Mouse (Mus musculus) CH12.LX (cell line): ENCODE measurements around the gene Ccdc28b. TPM values are rescaled to one million over a fixed set of nuclear protein-coding genes. Genes with fewer than 3 reads are reported as not detected.

Experiments
- DNase-seq: peaks from one replicate; pipeline ENCODE4 v3.0.0-alpha.2; 2013; ENCODE audit errors: extremely low read depth
- H3K27ac ChIP-seq: 2 replicates; pipeline ENCODE4 v1.5.1; 2012; ENCODE audit warnings: low read depth, mild to moderate bottlenecking, control low read depth, moderate library complexity; ENCODE audit not compliant: insufficient read depth
- H3K27me3 ChIP-seq: replicated peaks from 2 replicates; pipeline ENCODE3; 2012; ENCODE audit warnings: inconsistent platforms
- H3K36me3 ChIP-seq, 2 experiments: replicated peaks in 1 of 2; 2 replicates each; pipeline versions ENCODE3 to v1.6.1; 2012; ENCODE audit warnings: inconsistent platforms in 1 of 2, low read length in 1 of 2, mild to moderate bottlenecking in 1 of 2, mixed read lengths in 1 of 2, moderate library complexity in 1 of 2; ENCODE audit not compliant: control insufficient read depth in 1 of 2, insufficient read depth in 1 of 2
- H3K4me1 ChIP-seq, 2 experiments: 2 replicates each; pipeline ENCODE4 v1.6.1; 2012; ENCODE audit warnings: inconsistent platforms in 1 of 2, moderate library complexity in 1 of 2; ENCODE audit not compliant: insufficient read depth in 2 of 2, control insufficient read depth in 1 of 2
- H3K4me2 ChIP-seq: 2 replicates; pipeline ENCODE4 v1.6.1; 2012; ENCODE audit warnings: low read depth, mild to moderate bottlenecking, control low read depth; ENCODE audit not compliant: poor library complexity, insufficient read depth, severe bottlenecking
- H3K4me3 ChIP-seq, 3 experiments: fragments of 150-350 bp in 1 of 3; sonication (generic) in 1 of 3; replicated peaks in 1 of 3; 2 replicates each; pipeline versions ENCODE3 to v1.5.1; 2011 to 2012; ENCODE audit warnings: low read depth in 2 of 3, low read length in 2 of 3, mild to moderate bottlenecking in 2 of 3, moderate library complexity in 2 of 3, control low read depth in 1 of 3, improper control_type of control experiment in 1 of 3, inconsistent platforms in 1 of 3, mixed read lengths in 1 of 3; ENCODE audit not compliant: poor library complexity in 1 of 3
- H3K79me2 ChIP-seq: replicated peaks from 2 replicates; pipeline ENCODE4 v1.6.1; 2012; ENCODE audit warnings: mild to moderate bottlenecking, moderate library complexity; ENCODE audit not compliant: control insufficient read depth, poor library complexity, insufficient read depth, severe bottlenecking; ENCODE audit errors: extremely low read depth
- H3K9ac ChIP-seq: 2 replicates; pipeline ENCODE4 v1.6.1; 2012; ENCODE audit warnings: low read depth, mild to moderate bottlenecking, control low read depth, moderate library complexity; ENCODE audit not compliant: insufficient read depth
- H3K9me3 ChIP-seq: replicated peaks from 2 replicates; pipeline ENCODE3; 2012; ENCODE audit warnings: low read length, inconsistent platforms, mixed read lengths
- BHLHE40 ChIP-seq: IDR thresholded peaks from 2 replicates; pipeline ENCODE4 v1.6.1; 2011; ENCODE audit warnings: mild to moderate bottlenecking, low read depth, low read length, improper control_type of control experiment
- CHD1 ChIP-seq: IDR thresholded peaks from 2 replicates; pipeline ENCODE4 v1.6.1; 2012; ENCODE audit warnings: low read depth, low read length, improper control_type of control experiment, inconsistent platforms
- CHD2 ChIP-seq: IDR thresholded peaks from 2 replicates; pipeline ENCODE4 v1.6.1; 2011; ENCODE audit warnings: low read length, improper control_type of control experiment
- CTCF ChIP-seq, 2 experiments: IDR thresholded peaks in 1 of 2; conservative IDR thresholded peaks in 1 of 2; 2 replicates each; pipeline ENCODE4 v1.5.1; 2011 to 2012; ENCODE audit warnings: low read depth in 2 of 2, low read length in 2 of 2, improper control_type of control experiment in 1 of 2, inconsistent platforms in 1 of 2, mild to moderate bottlenecking in 1 of 2, moderate library complexity in 1 of 2
- E2F4 ChIP-seq: IDR thresholded peaks from 2 replicates; pipeline ENCODE4 v1.6.1; 2011; ENCODE audit warnings: low read depth, low read length, improper control_type of control experiment; ENCODE audit not compliant: insufficient replicate concordance
- ELF1 ChIP-seq: IDR thresholded peaks from 2 replicates; pipeline ENCODE4 v1.6.1; 2014; ENCODE audit warnings: low read depth, mild to moderate bottlenecking, inconsistent platforms, low read length, improper control_type of control experiment
- EP300 ChIP-seq: IDR thresholded peaks from 2 replicates; pipeline ENCODE4 v1.6.1; 2011; ENCODE audit warnings: low read length, improper control_type of control experiment
- ETS1 ChIP-seq: conservative IDR thresholded peaks from 2 replicates; pipeline ENCODE4 v1.6.1; 2012; ENCODE audit warnings: low read depth, mild to moderate bottlenecking, inconsistent platforms, low read length, improper control_type of control experiment, moderate library complexity
- JUN ChIP-seq: IDR thresholded peaks from 2 replicates; pipeline ENCODE4 v1.6.1; 2011; ENCODE audit warnings: low read depth, mild to moderate bottlenecking, low read length, improper control_type of control experiment, moderate library complexity; ENCODE audit not compliant: insufficient read depth
- JUND ChIP-seq: conservative IDR thresholded peaks from 2 replicates; pipeline ENCODE4 v1.6.1; 2011; ENCODE audit warnings: low read depth, low read length, improper control_type of control experiment
- KAT2A ChIP-seq: IDR thresholded peaks from 2 replicates; pipeline ENCODE4 v1.6.1; 2012; ENCODE audit warnings: low read length, improper control_type of control experiment, inconsistent platforms; ENCODE audit not compliant: insufficient replicate concordance
- MAFK ChIP-seq: IDR thresholded peaks from 2 replicates; pipeline ENCODE4 v1.6.1; 2011; ENCODE audit warnings: low read length, improper control_type of control experiment; ENCODE audit not compliant: insufficient replicate concordance
- MAX ChIP-seq: IDR thresholded peaks from 2 replicates; pipeline ENCODE4 v1.6.1; 2011; ENCODE audit warnings: low read length, improper control_type of control experiment
- MAZ ChIP-seq: IDR thresholded peaks from 2 replicates; pipeline ENCODE4 v1.6.1; 2012; ENCODE audit warnings: low read depth, mild to moderate bottlenecking, inconsistent platforms, low read length, improper control_type of control experiment, moderate library complexity
- MXI1 ChIP-seq: IDR thresholded peaks from 2 replicates; pipeline ENCODE4 v1.6.1; 2011; ENCODE audit warnings: mild to moderate bottlenecking, low read depth, low read length, improper control_type of control experiment
- MYC ChIP-seq: IDR thresholded peaks from 2 replicates; pipeline ENCODE4 v1.6.1; 2011; ENCODE audit warnings: low read depth, mild to moderate bottlenecking, improper control_type of control experiment, low read length
- NELFE ChIP-seq: IDR thresholded peaks from 2 replicates; pipeline ENCODE4 v1.6.1; 2011; ENCODE audit warnings: low read depth, low read length, improper control_type of control experiment
- NRF1 ChIP-seq: IDR thresholded peaks from 2 replicates; pipeline ENCODE4 v1.6.1; 2014; ENCODE audit warnings: low read depth, mild to moderate bottlenecking, inconsistent platforms, low read length, improper control_type of control experiment, moderate library complexity
- PAX5 ChIP-seq: IDR thresholded peaks from 2 replicates; pipeline ENCODE4 v1.6.1; 2012; ENCODE audit warnings: low read length, inconsistent platforms, mixed read lengths
- POLR2A ChIP-seq: IDR thresholded peaks from 2 replicates; pipeline ENCODE4 v1.6.1; 2011; ENCODE audit warnings: low read depth, mild to moderate bottlenecking, improper control_type of control experiment, low read length
- POLR2AphosphoS2 ChIP-seq: IDR thresholded peaks from 2 replicates; pipeline ENCODE4 v1.6.1; 2011; ENCODE audit warnings: low read depth, low read length, improper control_type of control experiment
- RAD21 ChIP-seq: IDR thresholded peaks from 2 replicates; pipeline ENCODE4 v1.6.1; 2011; ENCODE audit warnings: low read depth, mild to moderate bottlenecking, low read length, improper control_type of control experiment, moderate library complexity
- RCOR1 ChIP-seq: conservative IDR thresholded peaks from 2 replicates; pipeline ENCODE4 v1.6.1; 2012; ENCODE audit warnings: low read depth, mild to moderate bottlenecking, inconsistent platforms, low read length, improper control_type of control experiment
- SIN3A ChIP-seq: IDR thresholded peaks from 2 replicates; pipeline ENCODE4 v1.6.1; 2012; ENCODE audit warnings: low read length, improper control_type of control experiment, inconsistent platforms
- SMC3 ChIP-seq: IDR thresholded peaks from 2 replicates; pipeline ENCODE4 v1.6.1; 2011; ENCODE audit warnings: low read depth, low read length, improper control_type of control experiment
- TBP ChIP-seq: conservative IDR thresholded peaks from 2 replicates; pipeline ENCODE4 v1.6.1; 2011; ENCODE audit warnings: low read depth, low read length, improper control_type of control experiment
- TCF12 ChIP-seq: IDR thresholded peaks from 2 replicates; pipeline ENCODE4 v1.6.1; 2014; ENCODE audit warnings: low read depth, mild to moderate bottlenecking, inconsistent platforms, low read length, improper control_type of control experiment
- UBTF ChIP-seq: IDR thresholded peaks from 2 replicates; pipeline ENCODE4 v1.6.1; 2012; ENCODE audit warnings: low read depth, mild to moderate bottlenecking, inconsistent platforms, low read length, improper control_type of control experiment, moderate library complexity
- ZC3H11A ChIP-seq: IDR thresholded peaks from 2 replicates; pipeline ENCODE4 v1.6.1; 2012; ENCODE audit warnings: low read depth, mild to moderate bottlenecking, inconsistent platforms, low read length, improper control_type of control experiment
- ZKSCAN1 ChIP-seq: IDR thresholded peaks from 2 replicates; pipeline ENCODE4 v1.6.1; 2012; ENCODE audit warnings: low read depth, inconsistent platforms, low read length, improper control_type of control experiment, borderline replicate concordance
- ZMIZ1 ChIP-seq: IDR thresholded peaks from 2 replicates; pipeline ENCODE4 v1.6.1; 2012; ENCODE audit warnings: low read depth, mild to moderate bottlenecking, inconsistent platforms, low read length, improper control_type of control experiment
- dilution Hi-C: fragments of 300-500 bp; cut with MboI; formaldehyde crosslinking; loops from 2 replicates; pipeline ENCODE4 v1.14.3; 2020; ENCODE audit warnings: low sequenced_read_pairs; ENCODE audit not compliant: extremely low pct_unique_long_range_greater_than_20kb, extremely low pct_ligation_motif_present
- in situ Hi-C: fragments of 300-500 bp; cut with MboI; formaldehyde crosslinking; loops from 3 replicates; pipeline ENCODE4 v1.14.3; 2019; ENCODE audit warnings: low sequenced_read_pairs, low pct_ligation_motif_present, low pct_unique_long_range_greater_than_20kb, mixed read lengths
- polyA plus RNA-seq: library from polyadenylated mRNA; unstranded; fragments of >175 nt; gene quantifications from 2 replicates; pipeline ENCODE4 v1.2.1, GENCODE M21; 2012; ENCODE audit warnings: low read depth; ENCODE audit not compliant: insufficient read length
- total RNA-seq, 2 experiments: library from RNA; depleted of rRNA; stranded (reverse); fragments of 300-350 nt in 1 of 2; fragments of >200 nt in 1 of 2; gene quantifications; 2 replicates each; pipeline ENCODE4 v1.2.3; 2012 to 2014

Ccdc28b gene
- total and polyA plus RNA-seq, 3 experiments, result 24.0 to 28.0 (median 27.3) TPM

DNA sequence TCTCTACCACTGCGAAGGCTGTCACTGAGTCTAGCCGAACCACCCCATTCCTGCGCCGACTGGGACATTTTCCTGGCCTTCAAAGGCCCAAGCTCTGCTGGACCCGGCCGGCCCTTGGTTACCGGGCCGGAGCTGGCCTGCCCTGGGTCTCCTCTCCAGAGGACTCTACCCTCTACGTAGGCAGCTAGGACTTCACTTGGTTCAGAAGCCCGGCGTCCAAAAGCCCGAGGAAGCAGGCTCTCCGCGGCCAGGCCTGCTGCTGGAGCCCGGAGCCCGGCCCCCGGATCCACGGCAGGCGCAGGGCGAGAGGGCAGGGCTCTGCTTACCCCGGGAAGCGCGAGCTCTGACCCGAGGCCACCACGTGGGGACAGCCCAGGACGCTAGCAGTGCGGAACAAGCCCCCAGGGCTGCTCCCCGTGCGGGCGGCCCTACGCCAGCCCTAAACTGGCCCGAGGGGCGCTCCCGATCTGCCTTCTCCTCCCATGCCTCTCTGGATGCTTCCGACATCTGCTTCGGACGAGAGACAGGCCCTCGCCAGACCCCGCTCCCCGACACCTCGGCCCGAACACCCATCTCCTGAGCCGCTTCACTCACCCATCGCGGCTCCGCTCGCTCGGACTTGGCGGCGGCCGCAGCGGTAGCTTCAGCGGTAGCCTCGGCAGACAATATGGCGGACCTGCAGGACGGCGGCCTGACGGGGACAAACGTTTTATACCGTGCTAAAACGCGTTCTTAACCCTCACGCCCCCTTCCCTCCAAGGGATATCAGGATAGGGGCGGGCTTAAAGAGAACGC lies 48.5 kb upstream of the Ccdc28b start, which contains the start of gene Kpna6 (continued):
- TF ChIP-seq POLR2AphosphoS2, result peak; percentile 45; the same call in 1 of the 2 replicates
- peak; percentile 67; the same call in 1 of the 2 replicates for TF ChIP-seq MYC
- TF ChIP-seq SIN3A, result peak; percentile 90; the same call in 1 of the 2 replicates
- TF ChIP-seq CTCF (conservative IDR thresholded peaks at IDR 0.05 in 1 of 2, IDR thresholded peaks at IDR 0.05 in 1 of 2; ENCODE audit: low read depth in 2 of 2, low read length in 2 of 2), result no peak; a peak in 1 of 4 replicates
- TF ChIP-seq UBTF, result peak; percentile 53; the same call in 1 of the 2 replicates
- TF ChIP-seq ZMIZ1, result peak; percentile 61; the same call in 1 of the 2 replicates
- peak; percentile 76 for TF ChIP-seq POLR2A
- TF ChIP-seq E2F4, result no peak
- TF ChIP-seq JUN, result no peak
- TF ChIP-seq NRF1, result peak; percentile 68
- no peak for TF ChIP-seq ETS1
- 0 out of 2 replicates have a peak, but pooled peaks have one; percentile 64 for TF ChIP-seq KAT2A
- TF ChIP-seq TBP, result no peak
- TF ChIP-seq NELFE, result peak; percentile 50; the same call in 1 of the 2 replicates
- TF ChIP-seq ZKSCAN1, result no peak
- TF ChIP-seq PAX5, result no peak
- peak; percentile 68; the same call in 1 of the 2 replicates for TF ChIP-seq CHD1
- TF ChIP-seq ZC3H11A, result no peak
- no peak; the same call in 1 of the 2 replicates for TF ChIP-seq BHLHE40
- TF ChIP-seq JUND, result no peak
- peak; percentile 63 for TF ChIP-seq ELF1

GRCm38 (mm10) chr4:129671491-129672082 lies 47.8 kb upstream of the Ccdc28b start:
- TF ChIP-seq POLR2A (no peak), JUND (no peak; the same call in 1 of the 2 replicates), CHD2 (peak; percentile 29; the same call in 1 of the 2 replicates), EP300 (0 out of 2 replicates have a peak, but pooled peaks have one; percentile 46), RAD21 (peak; percentile 25), TBP (no peak), SMC3 (peak; percentile 31), MAZ (peak; percentile 58; the same call in 1 of the 2 replicates), MAFK (no peak), CTCF (conservative IDR thresholded peaks at IDR 0.05 in 1 of 2, IDR thresholded peaks at IDR 0.05 in 1 of 2; ENCODE audit: low read depth in 2 of 2, low read length in 2 of 2) (peak; percentile 76 to 82), CHD1 (peak; percentile 5; the same call in 1 of the 2 replicates), MYC (0 out of 2 replicates have a peak, but pooled peaks have one; percentile 27), MAX (0 out of 2 replicates have a peak, but pooled peaks have one; percentile 28), BHLHE40 (peak; percentile 56), NELFE (peak; percentile 31; the same call in 1 of the 2 replicates), MXI1 (peak; percentile 45; the same call in 1 of the 2 replicates), SIN3A (peak; percentile 55), RCOR1 (0 out of 2 replicates have a peak, but pooled peaks have one; percentile 34), TCF12 (no peak), KAT2A (0 out of 2 replicates have a peak, but pooled peaks have one; percentile 27)
- no peaks in the 10 kb centered on the region for H3K9me3 ChIP-seq
- peak overlapping the region; percentile 83 for H3K4me2 ChIP-seq
- no peak overlapping the region for H3K27ac ChIP-seq
- peak; percentile 67 for DNase-seq
- H3K4me1 ChIP-seq, result peaks cover 3 to 19% of the 10 kb centered on the region in 2 experiments; a peak in 3 of 4 replicates
- H3K4me3 ChIP-seq, result peak overlapping the region; percentile 85 to 95 (median 89)
- H3K9ac ChIP-seq, result peak overlapping the region; percentile 96
- peaks cover 36% of the 10 kb centered on the region for H3K79me2 ChIP-seq
- in situ Hi-C loops, result no loop called here
- dilution Hi-C loops, result no loop called here
- H3K36me3 ChIP-seq, result peaks cover 7 to 30% of the 10 kb centered on the region in 2 experiments
- H3K27me3 ChIP-seq, result no peaks in the 10 kb centered on the region
